Mouse (Mus musculus): ENCODE results near the gene Gal3st2.

GRCm38 (mm10) chr1:93824609-93825008, 36.5 kb upstream of the Gal3st2 start, which contains the start of gene D2hgdh:
- TF ChIP-seq CTCF (IDR thresholded peaks at IDR 0.05; ENCODE audit: borderline replicate concordance, insufficient read depth, low read depth, low read length) (no peak), POLR2A (IDR thresholded peaks at IDR 0.05; ENCODE audit: borderline replicate concordance, insufficient read depth, low read length) (no peak)

Measured in cerebellum, adult 2 months (tissue).